Mouse (Mus musculus) gastrocnemius, postnatal 10 days (tissue): Measurements from ENCODE around the gene Gm10645. TPM values are rescaled to one million over a fixed set of nuclear protein-coding genes. Genes with fewer than 3 reads are reported as not detected.

Experiments used
- DNase-seq: peaks from one replicate; pipeline ENCODE4 v3.0.0; 2021; ENCODE audit warnings: mixed read lengths
- long read RNA-seq, 2 experiments: library from polyadenylated mRNA; stranded (forward); transcript quantifications; one replicate each; pipeline ENCODE4 v2.0.0; 2021
- total RNA-seq, 2 experiments: library from RNA; stranded (reverse); gene quantifications; 2 replicates each; pipeline ENCODE4 v1.2.3; 2021

Gm10645 gene
- total RNA-seq = under 1 TPM in 1 of 2 experiments, not detected in 1; 0.32 TPM
- long read RNA-seq, experiment 1 = 0 reads
- long read RNA-seq, experiment 2 = 0 reads

- peak; percentile 40 for DNase-seq
Observed at GRCm38 (mm10) chr8:83165931-83166867, at the start of gene Gm10645. Gene Gm10645, minus strand, starts transcription at chr8:83166170.

- no peak for DNase-seq
Observed at GRCm38 (mm10) chr8:83215065-83215464, 49.1 kb upstream of the Gm10645 start.

- no peak for DNase-seq
Observed at GRCm38 (mm10) chr8:83210676-83211075, 44.7 kb upstream of the Gm10645 start.

GRCm38 (mm10) chr8:83209581-83209980, 43.6 kb upstream of the Gm10645 start:
- no peak for DNase-seq

GRCm38 (mm10) chr8:83205907-83206306, 39.9 kb upstream of the Gm10645 start:
- DNase-seq = no peak

GRCm38 (mm10) chr8:83202946-83203345, 37.0 kb upstream of the Gm10645 start:
- no peak for DNase-seq

GRCm38 (mm10) chr8:83200191-83201177, 34.5 kb upstream of the Gm10645 start:
- DNase-seq = peak; percentile 20

GRCm38 (mm10) chr8:83199715-83200114, 33.7 kb upstream of the Gm10645 start:
- DNase-seq = no peak

- DNase-seq = no peak
Observed at GRCm38 (mm10) chr8:83196088-83196487, 30.1 kb upstream of the Gm10645 start.

- DNase-seq = no peak
Observed at GRCm38 (mm10) chr8:83189538-83190095, 23.6 kb upstream of the Gm10645 start.

- DNase-seq = no peak
Observed at GRCm38 (mm10) chr8:83187363-83187962, 21.5 kb upstream of the Gm10645 start.

GRCm38 (mm10) chr8:83186376-83186775, 20.4 kb upstream of the Gm10645 start:
- no peak for DNase-seq

GRCm38 (mm10) chr8:83182784-83183183, 16.8 kb upstream of the Gm10645 start:
- no peak for DNase-seq

GRCm38 (mm10) chr8:83181851-83182482, 16.0 kb upstream of the Gm10645 start:
- DNase-seq = no peak

- no peak for DNase-seq
Observed at GRCm38 (mm10) chr8:83178228-83178742, 12.3 kb upstream of the Gm10645 start.

- DNase-seq = no peak
Observed at GRCm38 (mm10) chr8:83177317-83178195, 11.6 kb upstream of the Gm10645 start.

GRCm38 (mm10) chr8:83176785-83177184, 10.8 kb upstream of the Gm10645 start:
- DNase-seq = no peak

- DNase-seq = no peak
Observed at GRCm38 (mm10) chr8:83175680-83176079, 9.7 kb upstream of the Gm10645 start.

GRCm38 (mm10) chr8:83170894-83171293, 4.9 kb upstream of the Gm10645 start:
- no peak for DNase-seq

- DNase-seq = no peak
Observed at GRCm38 (mm10) chr8:83169709-83170108, 3.7 kb upstream of the Gm10645 start.
